Mouse (Mus musculus): ENCODE measurements around the gene Ttc27.

The Ttc27 gene

DNA sequence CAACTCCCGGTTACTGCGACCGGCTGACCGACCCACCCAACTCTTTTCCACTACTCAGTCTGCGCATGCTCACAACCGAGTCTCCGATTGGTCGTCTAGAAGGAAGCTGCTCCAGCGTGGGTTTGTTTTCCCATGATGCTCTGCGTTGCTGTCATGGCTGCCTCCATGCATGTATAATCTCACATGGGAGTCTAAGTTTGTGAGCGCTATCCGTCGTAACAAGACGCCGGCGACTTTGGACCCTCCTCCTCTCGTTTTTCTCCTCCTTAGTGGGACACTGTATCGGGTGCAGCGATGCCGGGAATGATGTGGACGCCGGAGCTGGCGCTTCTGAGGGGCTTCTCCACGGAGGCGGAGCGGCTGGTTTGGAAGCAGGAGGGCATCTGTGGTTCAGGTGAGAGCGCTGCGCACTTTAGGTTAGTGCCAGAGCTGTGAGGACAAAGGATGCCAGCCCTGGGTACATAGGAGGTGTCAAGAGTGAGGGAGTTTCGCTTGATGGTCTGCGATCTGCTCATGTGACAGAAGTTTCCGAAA lies at the start of gene Ttc27:
Ttc27 (plus strand) TSS at position 115 of the 534 bp plus-strand sequence.
- WGBS = under 1% methylated on average over 31 of the region's 31 CpGs

DNA sequence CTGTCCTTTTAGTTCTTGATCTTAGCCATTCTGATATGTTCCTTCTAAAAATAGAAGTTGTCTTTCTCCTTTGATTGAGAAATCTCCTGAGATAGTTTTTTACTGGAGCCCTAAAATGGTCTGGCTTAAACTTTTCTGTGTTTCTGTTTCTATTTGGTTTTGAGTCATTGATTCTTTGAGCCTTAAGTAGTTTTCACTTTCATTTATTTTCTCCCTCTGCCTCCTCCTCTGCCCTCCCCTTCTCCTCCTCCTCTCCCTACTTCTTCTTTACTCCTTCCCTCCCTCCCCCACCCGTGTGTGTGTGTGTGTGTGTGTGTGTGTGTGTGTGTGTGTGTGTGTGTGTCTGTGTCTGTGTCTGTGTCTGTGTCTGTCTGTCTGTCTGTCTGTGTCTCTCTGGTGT lies 49.5 kb upstream of the Ttc27 start:
- WGBS = 71% methylated on average over 1 of the region's 1 CpGs

DNA sequence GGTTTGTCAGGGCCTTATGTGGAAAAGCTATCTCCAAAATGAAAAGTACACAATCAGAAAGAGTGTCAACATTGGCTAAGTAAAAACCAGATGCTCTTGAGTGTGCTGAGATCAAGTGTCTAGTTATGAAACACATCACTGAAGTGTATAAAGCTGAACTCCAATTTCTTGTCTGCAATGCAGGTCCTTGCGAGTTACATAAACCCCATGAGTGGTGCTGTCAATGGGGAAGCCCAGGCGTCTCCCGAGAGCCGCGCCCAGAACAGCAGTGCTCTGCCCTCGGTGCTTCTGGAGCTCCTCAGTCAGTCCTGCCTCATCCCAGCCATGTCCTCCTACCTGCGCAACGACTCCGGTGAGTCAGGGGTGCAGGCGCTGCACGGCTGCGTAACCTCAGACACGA lies 47.5 kb upstream of the Ttc27 start:
- 87% methylated on average over 13 of the region's 13 CpGs for WGBS

GRCm38 (mm10) chr17:74672446-74672845 lies 45.1 kb upstream of the Ttc27 start:
- WGBS = 62% methylated on average over 4 of the region's 4 CpGs

- 85% methylated on average over 8 of the region's 8 CpGs for WGBS
Measured at GRCm38 (mm10) chr17:74678061-74678460, 39.5 kb upstream of the Ttc27 start.

DNA sequence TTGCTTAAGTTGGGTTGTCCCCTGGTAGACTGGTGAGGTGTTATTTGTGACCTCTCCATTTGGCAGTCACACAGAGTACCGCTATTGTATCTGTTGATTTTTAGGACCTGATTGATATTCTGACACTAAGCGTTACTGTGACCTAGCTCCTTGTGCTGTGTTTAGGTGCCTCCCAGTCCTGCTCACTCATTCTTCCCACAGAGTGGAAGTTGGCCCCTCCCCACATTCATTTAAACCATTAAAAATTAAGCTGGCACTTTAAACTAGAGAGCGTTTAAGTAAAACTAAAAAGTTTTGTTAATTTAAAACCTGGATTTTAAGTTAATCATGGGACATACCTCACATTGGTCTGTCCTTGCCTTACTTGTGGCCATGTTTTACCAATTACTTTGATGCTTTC lies 32.6 kb upstream of the Ttc27 start:
- 98% methylated on average over 3 of the region's 3 CpGs for WGBS

- WGBS = 87% methylated on average over 2 of the region's 2 CpGs
Measured at GRCm38 (mm10) chr17:74688555-74688954, 29.0 kb upstream of the Ttc27 start.

GRCm38 (mm10) chr17:74689406-74689805 lies 28.1 kb upstream of the Ttc27 start:
- WGBS = 92% methylated on average over 4 of the region's 4 CpGs

DNA sequence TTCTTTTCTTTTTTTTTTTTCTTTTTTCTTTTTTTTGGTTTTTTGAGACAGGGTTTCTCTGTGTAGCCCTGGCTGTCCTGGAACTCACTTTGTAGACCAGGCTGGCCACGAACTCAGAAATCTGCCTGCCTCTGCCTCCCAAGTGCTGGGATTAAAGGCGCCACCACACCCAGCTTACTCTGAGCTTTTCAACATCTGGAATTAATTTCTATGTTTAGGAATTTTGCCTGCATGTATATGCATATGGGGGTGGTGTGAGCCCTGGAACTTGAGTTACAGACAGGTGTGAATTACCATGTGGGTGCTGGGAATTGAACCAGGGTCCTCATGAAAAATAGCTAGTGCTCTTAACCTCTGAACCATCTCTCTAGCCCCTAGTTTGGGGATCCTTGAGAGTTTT lies 15.9 kb upstream of the Ttc27 start:
- 96% methylated on average over 2 of the region's 2 CpGs for WGBS

- WGBS = 86% methylated on average over 5 of the region's 5 CpGs
Measured at GRCm38 (mm10) chr17:74705480-74705879, 12.1 kb upstream of the Ttc27 start.

GRCm38 (mm10) chr17:74707637-74708152 lies 9.8 kb upstream of the Ttc27 start:
- 89% methylated on average over 7 of the region's 7 CpGs for WGBS

- 69% methylated on average over 4 of the region's 4 CpGs for WGBS
Measured at GRCm38 (mm10) chr17:74710731-74711130, 6.8 kb upstream of the Ttc27 start.

DNA sequence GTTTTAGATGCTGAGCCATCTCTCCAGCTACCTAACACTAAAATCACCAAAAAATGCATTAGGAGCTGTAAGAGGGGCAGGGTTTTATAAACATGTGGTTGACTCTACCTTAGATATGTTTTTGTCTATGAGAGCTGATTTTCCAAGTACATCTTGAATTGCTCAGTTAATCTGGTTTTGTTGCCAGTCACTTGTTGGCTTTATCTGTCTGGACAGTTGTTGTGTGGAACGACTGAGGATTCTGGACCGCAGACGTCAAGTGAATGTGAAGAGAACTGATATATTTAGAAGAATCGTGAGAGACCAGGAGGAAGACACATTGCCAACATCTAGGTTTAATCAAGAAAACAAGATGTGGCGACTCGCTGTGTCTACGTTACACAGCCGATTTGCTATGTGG lies 5.9 kb upstream of the Ttc27 start:
- WGBS = 79% methylated on average over 8 of the region's 8 CpGs

- 64% methylated on average over 3 of the region's 3 CpGs for WGBS
Measured at GRCm38 (mm10) chr17:74715128-74715527, 2.4 kb upstream of the Ttc27 start.

DNA sequence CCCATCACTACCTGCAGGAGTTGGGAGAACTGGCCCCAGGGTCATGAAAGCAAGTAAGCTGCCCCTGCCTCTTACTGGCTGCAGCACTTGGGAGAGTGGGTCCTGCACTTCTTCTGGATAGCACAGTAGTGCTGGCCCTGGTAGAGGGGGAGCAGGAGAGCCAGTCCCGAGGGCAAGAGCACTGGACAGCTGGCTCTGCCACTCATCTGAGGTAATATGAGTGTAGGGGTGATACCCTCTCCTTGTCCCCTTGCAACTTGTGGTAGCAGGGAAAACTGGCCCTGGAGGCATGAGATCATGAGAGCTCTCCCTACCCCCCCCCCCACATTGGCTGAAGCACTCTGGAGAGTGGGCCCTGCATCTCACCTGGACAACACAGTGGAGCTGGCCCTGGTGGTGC lies 1.8 kb upstream of the Ttc27 start:
- 33% methylated on average over 1 of the region's 1 CpGs for WGBS

DNA sequence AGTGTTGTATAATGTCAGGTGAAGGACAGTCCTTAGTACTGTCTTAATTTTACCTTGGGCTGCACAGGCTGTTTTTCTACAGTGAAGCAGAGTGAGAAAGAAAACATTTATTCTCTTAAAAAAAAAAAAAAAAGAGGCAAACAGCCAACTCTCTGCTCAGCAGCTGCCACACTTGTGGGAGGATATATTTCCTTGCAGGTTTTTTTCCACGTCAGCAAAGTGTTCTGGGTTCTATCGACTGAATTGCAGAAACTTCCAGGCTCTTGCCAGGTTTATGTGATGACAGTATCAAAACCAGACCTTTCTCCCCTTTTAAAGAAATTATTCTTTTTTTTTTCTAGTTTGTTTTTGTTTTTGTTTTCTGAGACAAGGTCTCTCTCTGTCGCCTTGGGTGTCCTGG lies 889 bp upstream of the Ttc27 start:
- WGBS = 31% methylated on average over 3 of the region's 3 CpGs

GRCm38 (mm10) chr17:74717091-74717617 lies 378 bp upstream of the Ttc27 start:
- WGBS = 9% methylated on average over 14 of the region's 14 CpGs

DNA sequence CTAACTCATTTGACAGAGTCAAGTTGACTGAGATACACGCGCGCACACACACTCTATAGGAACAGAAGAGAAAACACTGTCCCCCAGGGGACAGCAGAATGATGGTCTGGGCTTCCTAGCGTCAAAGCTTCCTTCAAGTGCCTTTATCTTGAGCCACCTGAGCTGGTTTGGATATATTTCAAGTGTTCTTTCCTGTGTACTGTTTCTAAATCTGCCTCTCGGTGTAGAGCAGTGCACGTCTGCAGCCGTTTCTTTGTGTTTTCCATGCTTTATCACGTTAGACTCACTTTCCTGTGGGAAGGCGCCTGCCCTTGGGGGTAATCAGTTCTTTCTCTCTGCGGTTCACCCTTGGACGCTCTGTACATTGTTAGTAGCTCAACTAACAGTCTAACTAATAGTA lies 17.9 kb downstream of the Ttc27 start:
- WGBS = 90% methylated on average over 11 of the region's 11 CpGs

GRCm38 (mm10) chr17:74749659-74750058 lies 32.1 kb downstream of the Ttc27 start:
- WGBS = 74% methylated on average over 1 of the region's 1 CpGs

DNA sequence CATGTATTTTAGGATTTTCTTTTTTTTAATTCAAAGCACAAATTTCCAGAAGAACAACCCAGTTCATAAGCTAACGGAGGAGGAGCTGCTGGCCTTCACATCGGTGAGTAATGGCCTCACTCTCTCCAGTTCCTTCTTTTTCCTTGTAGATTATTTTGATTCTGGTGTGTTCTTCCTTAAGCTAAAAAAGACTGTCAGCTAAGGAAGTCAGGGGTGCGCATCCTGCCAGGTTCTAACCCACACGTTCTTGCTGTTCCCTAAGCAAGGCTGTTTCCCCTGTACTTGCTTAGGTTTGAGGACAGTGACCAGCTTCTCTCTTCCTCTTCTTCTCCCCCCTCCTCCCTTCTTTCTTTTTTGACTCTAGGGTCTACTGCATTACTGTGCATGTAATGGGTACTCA lies 33.5 kb downstream of the Ttc27 start:
- 51% methylated on average over 4 of the region's 4 CpGs for WGBS

DNA sequence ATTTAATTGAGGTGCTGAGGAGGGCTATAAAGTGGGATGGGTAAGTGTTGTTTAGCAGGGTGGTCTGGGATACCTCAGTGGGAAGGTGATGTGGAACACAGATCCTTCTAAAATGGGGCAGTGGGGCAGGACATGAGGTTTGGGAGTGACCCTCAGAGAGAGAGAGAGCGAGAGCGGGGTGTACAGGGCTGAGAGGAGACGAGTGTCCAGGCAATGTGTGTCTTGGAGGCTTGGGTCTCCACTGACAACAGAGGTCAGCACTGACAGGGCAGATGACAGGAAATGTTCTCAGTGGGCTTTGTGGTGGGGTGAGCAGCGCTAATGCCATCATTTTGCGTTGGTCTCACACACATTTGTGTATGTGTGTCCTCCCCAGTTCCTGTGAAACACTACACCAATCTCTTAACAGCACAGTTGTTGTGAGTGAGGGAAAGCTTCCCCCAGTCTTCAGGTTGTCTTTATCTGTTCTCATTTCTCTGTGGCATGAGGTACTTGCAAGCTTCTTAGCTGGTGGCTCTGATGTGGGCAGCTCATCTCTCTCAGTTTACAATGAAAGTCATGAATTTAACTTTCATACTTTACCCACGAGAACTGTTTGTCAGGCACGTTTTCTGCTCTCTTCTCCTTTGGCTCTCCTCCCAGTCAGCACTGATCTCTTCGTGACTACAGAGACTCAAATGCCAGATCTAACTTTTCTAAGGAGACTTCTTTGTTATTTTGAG lies 35.5 kb downstream of the Ttc27 start:
- 62% methylated on average over 8 of the region's 8 CpGs for WGBS

- 69% methylated on average over 5 of the region's 5 CpGs for WGBS
Measured at GRCm38 (mm10) chr17:74753628-74754104, 36.1 kb downstream of the Ttc27 start.

Measured in cerebral cortex, adult 2 months (tissue).